Mouse (Mus musculus): ENCODE results near the gene Ybx2. TPM values are rescaled to one million over a fixed set of nuclear protein-coding genes. Genes with fewer than 3 reads are reported as not detected.

The Ybx2 gene
- 14.1 and 14.8 TPM in 2 replicates for total RNA-seq (2021)
- long read RNA-seq, transcript Ybx2-201 (9 exons, 1,673 nt): major isoform, 6 of 10 reads
- long read RNA-seq, partial matches to known transcripts: 2 of 10 reads
- long read RNA-seq, other reads (novel, unspliced or antisense): 2 of 10 reads

DNA sequence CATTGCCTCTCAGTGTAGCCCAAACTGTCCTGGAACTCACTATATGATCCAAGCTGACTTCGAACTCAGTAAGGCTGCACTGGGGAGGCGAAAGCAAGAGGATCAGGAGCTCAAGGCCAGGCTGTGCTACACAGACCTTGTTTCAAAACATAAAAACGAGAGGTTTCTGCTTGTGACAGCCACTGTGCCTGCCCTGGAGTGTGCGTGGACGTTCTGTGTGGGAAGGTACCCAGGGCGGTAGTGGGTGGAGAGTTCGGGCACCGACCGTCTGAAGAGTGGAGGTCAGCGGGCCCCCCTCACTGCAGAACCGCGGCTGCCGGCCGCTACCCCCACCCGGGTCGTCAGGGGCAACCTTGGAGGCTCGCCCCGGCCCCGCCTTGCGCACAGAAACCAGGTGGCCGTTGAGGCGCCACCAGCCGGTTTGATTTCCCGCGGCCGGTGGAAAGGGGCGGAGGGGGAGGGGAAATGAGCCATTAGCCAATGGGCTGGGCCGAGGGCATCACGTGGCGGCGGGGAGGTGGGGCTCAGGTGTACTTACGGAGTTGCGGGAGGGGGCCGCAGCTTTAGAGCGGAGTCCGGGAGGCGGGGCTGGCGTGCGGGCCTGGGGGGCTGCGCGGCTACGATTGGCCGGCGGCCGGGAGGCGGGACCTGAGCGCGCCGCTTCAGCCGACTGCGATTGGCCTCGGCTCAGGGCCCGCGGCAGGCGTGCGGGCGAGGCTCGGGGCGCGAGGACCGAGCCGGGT, at the start of gene Ybx2:
Gene Ybx2, plus strand, starts transcription at position 660 of the 743 bp plus-strand sequence.
- DNase-seq: peak; percentile 91

DNA sequence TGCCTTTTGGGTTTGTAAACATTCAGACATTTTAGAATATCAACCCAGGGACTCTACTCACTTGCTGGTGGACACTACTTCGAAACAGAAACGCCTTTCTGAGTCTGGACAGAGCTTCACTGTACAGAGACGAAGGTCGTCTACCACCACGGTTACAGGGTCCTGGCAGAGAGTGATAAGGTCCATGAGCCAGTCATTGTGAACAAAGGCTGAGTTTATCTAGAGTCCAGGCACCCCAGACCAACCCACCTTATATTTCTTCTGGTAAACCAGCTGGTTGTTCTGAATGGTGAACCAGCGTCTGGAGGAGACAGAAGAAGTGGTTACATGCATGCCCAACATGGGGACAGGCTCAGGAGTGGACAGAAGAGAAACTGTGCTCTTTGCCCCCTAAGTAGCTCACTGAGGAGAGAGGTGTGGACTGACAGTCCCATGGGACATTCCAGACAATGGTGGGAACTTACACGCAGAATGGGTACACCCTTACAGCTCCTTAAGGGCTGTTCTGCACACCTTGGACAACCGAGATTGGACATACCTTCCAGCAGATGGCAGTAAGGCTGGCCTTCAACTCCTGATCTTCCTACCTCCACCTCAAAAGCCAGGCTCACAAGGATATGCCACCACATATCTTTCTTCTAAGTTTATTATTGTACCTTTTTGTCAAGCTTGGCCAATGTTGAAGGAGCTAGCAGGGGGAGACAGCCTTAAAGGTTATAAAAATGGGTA, 48.5 kb upstream of the Ybx2 start:
- no peak for DNase-seq

DNA sequence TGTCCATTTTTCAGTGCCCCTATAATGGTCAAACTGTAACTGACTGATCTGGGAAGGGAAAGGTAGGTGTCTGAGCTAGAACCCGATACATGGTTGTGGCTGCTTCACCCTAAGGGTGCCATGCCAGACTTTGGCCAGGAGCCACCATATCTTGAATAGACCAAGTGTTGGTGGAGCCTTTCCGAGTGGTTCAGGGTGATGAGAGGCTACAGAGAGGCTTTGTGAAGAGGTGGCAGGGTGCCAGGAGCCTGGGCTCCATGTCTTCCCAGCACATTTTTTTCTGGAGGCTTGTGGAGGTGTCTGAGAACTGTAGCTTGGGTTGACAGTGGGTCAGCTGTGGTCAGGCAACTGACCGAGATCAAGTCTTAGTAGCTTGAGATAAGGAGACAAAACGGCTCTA, 44.1 kb upstream of the Ybx2 start:
- no peak for DNase-seq

- no peak for DNase-seq
These were observed 40.9 kb upstream of the Ybx2 start for GRCm38 (mm10) chr11:69894671-69895070.

DNA sequence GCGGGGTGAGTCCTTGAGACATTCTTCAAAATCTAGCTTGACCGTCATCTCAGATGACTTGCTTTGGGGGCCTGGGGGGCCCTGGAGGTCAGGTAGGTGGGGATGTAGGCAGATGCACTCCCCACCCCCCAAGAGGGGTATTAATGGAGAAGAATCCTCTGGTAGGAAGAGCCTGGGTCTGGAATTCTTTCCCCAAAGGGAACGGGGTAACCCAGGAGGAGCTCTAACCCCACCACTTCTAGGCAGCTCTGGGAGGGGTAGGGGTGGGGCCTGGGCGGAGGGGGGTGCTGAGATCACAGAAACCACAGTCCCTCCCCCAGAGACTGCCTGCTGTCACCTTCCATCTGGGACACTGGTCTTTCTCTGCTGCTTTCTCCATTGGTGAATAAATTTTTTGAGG, 40.3 kb upstream of the Ybx2 start, which contains the start of gene Acap1:
Gene Acap1, minus strand, starts transcription at position 249 of the 400 bp plus-strand sequence.
- DNase-seq: no peak

- no peak for DNase-seq
These were observed 35.7 kb upstream of the Ybx2 start for GRCm38 (mm10) chr11:69899870-69900269.

DNA sequence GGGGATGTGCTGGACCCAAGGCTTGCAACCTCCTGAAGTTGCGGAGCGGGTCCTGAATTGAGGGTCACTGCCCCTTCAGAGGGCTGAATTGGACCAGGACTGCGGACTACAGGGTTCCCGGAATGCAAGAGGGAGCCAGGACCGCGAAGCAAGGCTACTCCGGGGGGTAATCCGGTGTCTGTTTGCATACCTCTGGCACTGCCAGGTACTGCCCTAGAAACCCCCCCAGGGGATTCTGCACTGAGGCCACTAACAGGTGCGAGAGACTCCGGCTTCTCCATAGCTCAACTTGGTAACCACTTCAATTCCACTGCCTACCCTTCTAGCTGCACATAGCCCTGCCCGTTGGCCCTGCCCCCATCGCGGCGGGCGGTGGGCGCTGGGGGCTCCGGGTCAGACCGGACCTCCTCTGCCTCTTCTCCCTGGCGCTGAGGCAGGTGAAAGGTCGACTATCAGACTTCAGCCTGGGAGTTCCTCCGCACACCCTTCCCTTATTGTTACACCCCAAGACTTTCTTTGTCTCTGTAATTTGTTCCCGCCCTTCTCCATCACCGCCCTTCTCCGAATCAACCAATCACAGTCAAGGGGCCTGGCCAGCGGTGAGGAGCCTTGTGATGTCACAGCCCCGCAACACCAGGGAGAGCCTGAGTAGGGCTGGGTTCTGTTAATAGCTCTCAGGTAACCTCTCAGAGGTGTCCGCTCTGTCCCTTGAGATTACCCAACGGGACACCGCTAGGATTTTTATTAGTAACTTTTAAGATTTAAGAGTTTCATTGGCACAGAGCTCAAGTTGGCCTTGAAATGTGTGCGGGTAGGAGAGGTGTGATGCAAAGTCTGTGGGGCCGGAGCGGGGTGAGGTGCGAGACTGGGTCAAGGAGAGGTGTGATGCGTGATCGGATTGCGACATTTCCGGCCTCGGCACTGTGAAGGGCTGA, 34.9 kb upstream of the Ybx2 start, which contains the start of the genes 2810408A11Rik and Neurl4:
Gene 2810408A11Rik, minus strand, starts transcription at position 517 of the 935 bp plus-strand sequence.
Gene Neurl4, plus strand, starts transcription at position 602 of the 935 bp plus-strand sequence.
- peak; percentile 83 for DNase-seq

- peak; percentile 90 for DNase-seq
These were observed 34.2 kb upstream of the Ybx2 start for GRCm38 (mm10) chr11:69901406-69901846.

DNA sequence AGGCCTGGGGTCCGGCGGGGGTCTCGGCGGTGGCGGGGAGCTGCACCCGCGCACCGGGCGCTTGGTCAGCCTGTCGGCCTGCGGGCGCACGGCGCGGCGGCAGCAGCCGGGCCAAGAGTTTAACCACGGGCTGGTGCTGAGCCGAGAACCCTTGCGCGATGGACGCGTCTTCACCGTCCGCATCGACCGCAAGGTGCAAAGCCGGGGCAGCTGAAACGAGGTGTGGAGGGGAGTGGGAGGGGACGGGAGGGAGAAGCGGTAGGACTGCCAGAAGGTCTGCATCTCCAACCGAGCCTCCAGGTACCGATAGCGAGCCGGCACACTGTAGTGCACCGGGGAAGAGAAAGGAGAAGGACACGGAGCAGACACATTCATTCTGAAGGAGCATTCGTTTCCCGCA, 33.6 kb upstream of the Ybx2 start:
- no peak for DNase-seq

GRCm38 (mm10) chr11:69902972-69903371, 32.6 kb upstream of the Ybx2 start:
- DNase-seq: no peak

DNA sequence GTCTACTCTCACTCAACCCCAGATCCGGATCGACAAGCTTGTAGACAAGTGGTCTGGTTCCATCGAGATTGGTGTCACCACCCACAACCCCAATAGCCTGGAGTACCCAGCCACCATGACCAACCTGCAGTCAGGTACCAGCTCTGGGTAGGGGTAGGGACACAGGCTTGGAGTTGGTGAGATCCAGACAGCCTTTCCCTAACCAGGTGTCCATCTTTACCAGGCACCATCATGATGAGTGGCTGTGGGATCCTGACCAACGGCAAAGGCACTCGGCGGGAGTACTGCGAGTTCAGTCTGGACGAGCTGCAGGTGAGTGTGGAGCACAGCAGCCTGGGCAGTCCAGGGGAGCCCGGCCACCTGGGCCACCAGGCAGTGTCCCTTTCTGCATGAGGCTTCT, 31.3 kb upstream of the Ybx2 start:
- no peak for DNase-seq

GRCm38 (mm10) chr11:69908645-69909044, 27.0 kb upstream of the Ybx2 start:
- no peak for DNase-seq

DNA sequence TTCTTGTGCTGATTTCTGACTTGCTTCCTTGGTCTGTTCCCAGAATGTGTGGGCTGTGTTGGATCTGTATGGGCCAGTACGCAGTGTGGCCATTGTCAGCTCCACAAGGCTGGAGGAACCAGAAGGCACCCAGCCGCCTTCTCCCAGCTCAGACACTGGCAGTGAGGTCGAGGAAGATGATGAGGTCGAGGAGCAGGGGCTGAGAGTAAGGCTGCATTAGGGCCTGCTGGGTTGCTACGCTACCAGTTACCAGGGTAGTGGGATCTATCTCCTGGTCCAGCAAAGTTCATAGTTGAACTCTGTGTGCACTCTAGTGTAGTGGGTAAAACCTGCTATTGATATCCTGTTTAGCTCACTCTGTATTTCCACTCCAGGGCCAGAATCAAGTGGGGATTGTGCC, 26.4 kb upstream of the Ybx2 start:
- DNase-seq: no peak

DNA sequence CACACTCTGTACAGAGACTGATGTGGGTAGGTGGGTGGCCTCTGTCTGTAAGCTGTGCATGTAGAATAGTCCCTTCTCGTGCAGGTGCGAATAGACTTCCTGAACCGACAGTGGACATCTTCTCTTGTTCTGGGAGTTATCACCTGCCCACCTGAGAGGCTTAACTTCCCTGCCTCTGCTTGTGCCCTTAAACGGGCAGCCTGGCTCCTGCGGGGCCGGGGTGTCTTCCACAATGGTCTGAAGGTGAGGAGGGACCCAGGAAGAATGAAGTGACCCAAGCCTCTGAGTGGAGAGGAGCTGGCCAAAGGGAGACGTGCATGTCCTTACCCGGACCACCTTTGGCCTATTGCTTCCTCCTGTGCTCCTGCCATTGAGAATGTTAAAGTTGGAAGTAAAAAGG, 25.4 kb upstream of the Ybx2 start:
- no peak for DNase-seq

DNA sequence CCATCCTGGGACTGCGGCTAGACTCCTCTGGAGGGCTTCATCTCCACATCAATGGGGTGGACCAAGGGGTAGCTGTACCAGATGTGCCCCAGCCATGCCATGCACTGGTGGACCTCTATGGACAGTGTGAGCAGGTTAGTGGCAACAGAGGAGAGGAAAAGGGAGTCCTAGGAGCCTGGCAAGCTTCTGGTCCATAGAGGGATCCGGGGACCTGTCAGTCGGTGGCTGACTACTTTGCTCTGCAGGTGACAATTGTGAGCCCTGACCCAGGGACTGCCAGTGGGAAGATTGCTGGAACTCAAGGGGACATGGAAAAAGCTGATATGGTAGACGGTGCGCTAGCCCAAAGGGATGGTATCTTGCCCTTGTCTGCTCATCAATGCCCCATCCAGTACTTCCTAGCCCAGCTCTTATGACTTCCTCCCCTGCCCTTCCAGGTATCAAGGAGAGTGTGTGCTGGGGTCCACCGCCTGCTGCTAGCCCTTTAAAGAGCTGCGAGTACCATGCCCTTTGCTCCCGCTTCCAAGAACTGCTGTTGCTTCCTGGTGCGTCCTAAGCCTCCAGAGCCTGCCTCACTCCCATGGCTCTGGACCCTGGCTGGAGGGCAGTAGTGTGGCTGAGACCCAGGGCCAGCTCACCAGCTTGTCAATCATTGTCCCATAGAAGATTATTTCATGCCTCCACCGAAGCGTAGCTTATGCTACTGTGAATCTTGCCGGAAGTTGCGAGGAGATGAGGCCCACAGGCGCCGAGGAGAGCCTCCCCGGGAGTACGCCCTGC, 24.6 kb upstream of the Ybx2 start:
- no peak for DNase-seq

DNA sequence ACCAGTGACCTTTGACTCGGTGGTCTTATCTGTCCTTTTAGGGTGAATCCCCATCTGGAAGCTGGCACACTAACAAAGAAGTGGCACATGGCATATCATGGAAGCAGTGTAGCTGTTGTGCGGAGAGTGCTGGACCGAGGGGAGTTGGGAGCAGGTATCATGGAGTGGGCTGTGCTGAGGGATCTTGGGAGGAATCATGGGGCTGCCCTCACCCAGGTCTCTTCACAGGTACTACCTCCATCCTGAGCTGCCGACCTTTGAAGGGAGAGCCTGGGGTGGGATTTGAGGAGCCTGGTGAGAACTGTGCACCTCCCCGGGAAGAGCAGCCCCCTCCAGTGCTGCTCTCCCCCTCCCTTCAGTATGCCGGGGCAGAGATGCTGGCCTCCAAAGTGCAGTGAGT, 23.9 kb upstream of the Ybx2 start:
- no peak for DNase-seq

GRCm38 (mm10) chr11:69912716-69913530, 22.7 kb upstream of the Ybx2 start:
- DNase-seq: no peak

- peak; percentile 91 for DNase-seq
These were observed 21.8 kb upstream of the Ybx2 start, which contains the start of gene Gps2 for GRCm38 (mm10) chr11:69913554-69914371. Gene Gps2, plus strand, starts transcription at chr11:69913888.

DNA sequence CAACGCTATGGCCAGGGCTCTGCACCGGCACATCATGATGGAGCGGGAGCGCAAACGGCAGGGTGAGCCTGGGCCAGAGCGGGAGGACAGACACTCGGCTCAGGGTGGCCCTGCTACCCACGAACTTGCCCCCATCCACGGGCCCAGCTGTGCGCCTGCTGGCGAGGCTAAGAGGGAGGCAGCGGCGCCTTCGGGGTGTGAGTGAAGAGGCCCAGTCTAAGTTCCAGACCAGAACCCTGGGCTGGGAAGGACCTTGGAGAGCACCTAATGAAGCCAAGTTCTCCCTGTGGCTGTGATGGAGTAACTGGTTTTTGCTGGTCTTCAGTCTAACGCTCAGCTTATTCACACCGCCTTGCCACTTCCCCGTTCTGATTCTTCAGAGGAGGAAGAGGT, 21.2 kb upstream of the Ybx2 start:
- DNase-seq: no peak
